Mouse (Mus musculus) hindlimb bud, embryonic 11.5 days (tissue): ENCODE results near the gene Ptpn1.

Source experiments
- DNase-seq: peaks from one replicate; pipeline ENCODE4 v3.0.0-alpha.2; 2012; ENCODE audit warnings: low read depth, low spot score; ENCODE audit errors: extremely low spot score

Ptpn1 gene

DNA sequence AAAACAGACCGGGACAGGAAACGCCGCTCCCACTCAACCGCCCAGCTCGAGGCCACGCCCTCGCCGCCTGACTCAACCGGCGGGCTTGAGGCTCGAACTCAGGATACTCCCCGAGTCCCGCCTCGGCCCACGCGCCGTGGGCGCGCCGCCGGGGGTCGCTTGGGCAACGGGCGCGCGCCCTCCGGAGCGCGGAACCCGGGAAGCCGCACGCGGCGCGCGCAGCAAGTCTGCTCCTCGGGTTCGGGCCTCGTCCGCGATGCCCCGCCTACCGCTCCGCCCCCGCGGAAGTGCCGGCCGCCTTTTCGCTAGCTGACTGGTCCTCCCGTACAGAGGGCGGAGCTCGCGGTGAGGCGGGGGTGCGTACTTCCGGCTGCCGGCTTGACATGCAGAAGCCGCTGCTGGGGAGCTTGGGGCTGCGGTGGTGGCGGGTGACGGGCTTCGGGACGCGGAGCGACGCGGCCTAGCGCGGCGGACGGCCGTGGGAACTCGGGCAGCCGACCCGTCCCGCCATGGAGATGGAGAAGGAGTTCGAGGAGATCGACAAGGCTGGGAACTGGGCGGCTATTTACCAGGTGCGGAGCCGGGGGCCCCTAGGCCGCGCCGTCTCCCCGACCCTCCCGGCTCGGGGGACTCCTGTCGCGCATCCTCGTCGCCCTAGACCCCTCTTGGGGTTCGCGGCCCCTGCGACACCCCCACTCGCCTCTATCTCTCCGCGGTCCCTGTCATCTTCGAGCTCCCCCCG lies at the start of gene Ptpn1:
TSS of gene Ptpn1 (plus strand) at position 73 of the 742 bp plus-strand sequence.
- DNase-seq: peak; percentile 49

GRCm38 (mm10) chr2:167886485-167886884 lies 45.4 kb upstream of the Ptpn1 start:
- DNase-seq: no peak

DNA sequence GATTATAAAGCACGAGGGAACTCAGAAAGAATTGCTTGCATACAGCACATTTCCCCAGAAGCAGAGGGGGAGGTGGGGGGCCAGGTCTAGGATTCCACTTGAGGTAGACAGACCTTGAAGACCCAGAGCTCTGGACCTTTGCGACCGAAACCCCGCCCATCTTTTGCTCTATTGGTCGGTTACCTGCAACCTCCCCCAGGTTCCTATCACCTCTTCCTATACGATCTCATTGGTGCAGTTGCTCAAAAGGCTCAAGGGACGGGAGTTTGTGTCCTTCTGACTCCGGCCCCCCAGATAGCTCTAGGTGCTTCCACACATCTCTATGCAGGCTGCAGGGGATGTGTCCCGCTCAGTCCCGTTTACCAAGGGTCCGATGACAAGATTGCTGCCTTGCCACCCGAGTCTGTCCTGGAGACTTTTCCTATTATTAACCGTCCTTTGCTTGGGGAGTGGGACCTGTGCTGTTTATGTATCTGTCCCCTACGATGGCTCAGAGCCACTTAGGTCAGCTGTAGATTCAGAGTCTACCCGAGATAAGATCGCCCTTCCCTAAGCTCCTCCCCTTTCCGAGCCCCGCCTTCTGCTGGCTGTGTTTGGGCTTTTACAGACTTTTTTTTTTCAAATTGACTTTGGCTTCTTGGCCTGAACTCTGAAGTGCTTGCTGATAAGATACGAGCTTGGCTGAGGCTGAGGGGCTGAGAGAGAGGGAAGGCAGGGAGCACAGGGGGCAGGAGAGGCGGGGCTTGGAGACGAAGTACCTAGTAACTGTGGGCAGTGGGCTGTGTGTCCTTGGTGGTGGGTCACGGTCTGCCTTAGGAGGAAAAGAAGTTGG lies 44.1 kb upstream of the Ptpn1 start:
- no peak for DNase-seq

GRCm38 (mm10) chr2:167888834-167889233 lies 43.0 kb upstream of the Ptpn1 start:
- no peak for DNase-seq

- DNase-seq: no peak
Observed at GRCm38 (mm10) chr2:167889886-167890285, 42.0 kb upstream of the Ptpn1 start.

- DNase-seq: no peak
Observed at GRCm38 (mm10) chr2:167891908-167892307, 39.9 kb upstream of the Ptpn1 start.

DNA sequence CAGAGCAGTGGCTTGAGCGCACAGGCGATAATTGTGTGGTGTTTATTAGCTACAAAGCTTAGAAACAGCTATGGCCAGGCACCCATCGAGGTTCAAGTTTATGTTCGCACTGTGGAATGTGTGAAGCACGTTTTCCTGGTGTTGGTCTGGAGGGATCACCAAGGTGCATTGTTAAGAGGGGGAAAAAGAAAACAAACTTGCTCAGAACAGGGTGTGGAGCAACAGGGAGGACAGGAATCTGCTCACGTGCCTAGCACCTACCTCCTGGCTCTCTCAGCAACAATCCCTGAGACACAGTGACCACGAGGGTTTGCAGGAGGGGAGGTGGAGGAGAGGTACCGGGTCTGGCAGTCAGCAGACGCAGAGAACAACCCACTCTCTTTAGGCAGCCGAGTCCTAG lies 38.2 kb upstream of the Ptpn1 start:
- DNase-seq: no peak

- DNase-seq: peak; percentile 37
Observed at GRCm38 (mm10) chr2:167894948-167895372, 36.9 kb upstream of the Ptpn1 start.

- DNase-seq: no peak
Observed at GRCm38 (mm10) chr2:167897896-167898295, 34.0 kb upstream of the Ptpn1 start.

DNA sequence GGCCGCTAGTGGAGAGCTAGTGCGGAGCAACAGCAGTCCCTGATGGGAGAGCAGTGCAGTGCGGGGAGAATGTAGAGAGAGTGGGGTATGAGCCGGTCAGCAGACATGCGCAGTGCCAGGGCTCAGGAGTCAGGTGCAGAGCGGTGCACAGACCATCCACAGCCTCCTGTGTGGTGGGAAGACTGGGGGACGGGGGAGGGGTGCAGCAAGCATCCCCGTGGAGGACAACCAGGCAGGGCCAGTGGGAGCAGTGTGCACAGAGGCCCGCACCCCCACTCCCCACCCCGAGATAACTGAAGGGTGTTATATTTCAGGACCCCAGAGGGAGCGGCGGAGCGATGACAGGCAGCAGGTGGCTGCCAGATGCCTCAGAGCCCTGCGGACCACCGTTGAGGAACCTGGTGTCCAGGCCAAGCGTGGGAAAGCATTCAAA lies 31.9 kb upstream of the Ptpn1 start:
- no peak for DNase-seq

GRCm38 (mm10) chr2:167902116-167902703 lies 29.6 kb upstream of the Ptpn1 start:
- DNase-seq: no peak

GRCm38 (mm10) chr2:167903242-167903952 lies 28.5 kb upstream of the Ptpn1 start:
- no peak for DNase-seq

- DNase-seq: no peak
Observed at GRCm38 (mm10) chr2:167904621-167905367, 27.1 kb upstream of the Ptpn1 start.

- DNase-seq: no peak
Observed at GRCm38 (mm10) chr2:167905561-167905960, 26.3 kb upstream of the Ptpn1 start.

- no peak for DNase-seq
Observed at GRCm38 (mm10) chr2:167906729-167907128, 25.1 kb upstream of the Ptpn1 start.

DNA sequence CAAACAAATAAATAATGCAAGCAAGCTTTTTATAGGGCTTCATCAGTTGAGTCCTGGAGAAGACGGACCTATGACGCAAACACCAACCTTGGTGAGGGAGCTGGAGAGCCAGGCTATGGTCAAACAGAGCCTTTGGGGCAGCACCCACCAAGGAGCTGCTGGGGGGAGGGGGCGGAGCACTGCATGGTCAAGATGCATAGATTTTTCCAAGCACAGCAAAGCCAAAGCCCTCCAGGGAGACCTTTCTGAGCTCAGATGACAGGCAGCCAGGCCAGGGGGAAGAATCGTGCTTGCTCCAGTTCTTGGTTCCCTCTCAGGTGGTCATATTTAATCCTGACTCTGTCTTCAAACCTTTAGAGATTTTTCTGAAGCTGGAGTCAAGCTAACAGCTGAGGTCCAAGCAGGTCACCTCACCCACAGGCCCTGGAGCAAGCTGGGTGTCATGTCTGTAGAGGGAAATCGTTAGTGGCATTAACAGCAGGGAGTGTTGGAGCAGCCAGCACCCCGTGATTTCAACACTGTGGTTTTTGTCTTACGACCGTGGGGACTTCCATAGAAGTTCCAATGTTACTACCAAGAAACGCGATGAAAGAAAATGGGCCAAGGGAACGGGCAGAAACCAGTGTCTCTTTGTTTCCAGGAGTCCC lies 22.2 kb upstream of the Ptpn1 start:
- no peak for DNase-seq

DNA sequence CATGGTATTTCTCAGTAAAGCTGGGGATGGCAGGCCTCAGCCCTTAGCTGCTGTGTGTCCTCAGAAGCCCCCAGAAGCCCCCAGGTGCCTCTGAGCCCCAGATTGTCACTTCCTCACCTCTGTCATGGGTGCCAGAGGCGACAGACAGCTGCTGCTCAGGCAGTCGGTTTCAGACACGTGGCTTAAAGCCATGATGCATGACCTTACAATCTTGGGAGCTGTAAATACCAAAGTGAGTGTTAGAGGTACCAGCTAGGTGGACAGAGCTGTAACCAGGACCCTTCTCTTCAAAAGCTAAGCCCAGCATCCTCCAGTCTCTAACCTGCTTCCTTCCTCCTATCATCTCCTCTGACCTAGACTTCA lies 21.7 kb upstream of the Ptpn1 start:
- no peak for DNase-seq

GRCm38 (mm10) chr2:167911511-167911910 lies 20.3 kb upstream of the Ptpn1 start:
- DNase-seq: no peak

DNA sequence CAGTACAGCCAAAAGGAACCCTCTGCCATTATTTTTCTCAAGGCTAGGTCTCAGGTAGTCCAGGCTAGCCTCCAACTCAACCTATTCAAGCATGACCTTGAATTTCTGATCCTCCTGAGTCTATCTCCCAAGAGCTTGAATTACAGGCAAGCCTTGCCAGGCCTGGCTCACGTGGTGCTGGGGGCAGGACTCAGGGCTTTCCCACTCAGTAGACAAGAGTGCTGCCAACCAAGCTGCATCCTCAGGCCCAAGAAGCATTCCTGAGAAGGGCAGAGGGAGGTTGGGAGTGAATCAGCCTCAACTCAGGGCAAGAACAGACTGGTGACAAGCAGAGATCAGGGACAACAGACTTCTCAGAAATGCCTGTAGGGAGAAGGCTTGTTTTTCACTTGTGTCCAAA lies 12.8 kb upstream of the Ptpn1 start:
- DNase-seq: no peak

- no peak for DNase-seq
Observed at GRCm38 (mm10) chr2:167920041-167920440, 11.8 kb upstream of the Ptpn1 start.
